Mouse (Mus musculus) hindbrain, embryonic 15.5 days (tissue): ENCODE measurements around the gene Tpst1. TPM values are rescaled to one million over a fixed set of nuclear protein-coding genes. Genes with fewer than 3 reads are reported as not detected.
A peak's percentile ranks its signal among the peaks of the same experiment; 100 is the strongest.

Source experiments
- ATAC-seq: fragments of 200-750 bp; cut with Nextera tagmentation; 2 replicates; pipeline ENCODE4 v1.8.0; 2017; ENCODE audit warnings: low read depth, moderate number of reproducible peaks, moderate TSS enrichment; ENCODE audit not compliant: low FRiP score
- H3K27ac ChIP-seq: fragments of 300-500 bp; sonication (generic); replicated peaks from 2 replicates; pipeline ENCODE4 v1.5.1; 2015; ENCODE audit warnings: mild to moderate bottlenecking, inconsistent platforms
- H3K27me3 ChIP-seq: fragments of 300-500 bp; sonication (generic); 2 replicates; pipeline ENCODE4 v1.6.1; 2015; ENCODE audit warnings: control low read depth, inconsistent platforms
- H3K36me3 ChIP-seq: fragments of 300-500 bp; sonication (generic); 2 replicates; pipeline ENCODE4 v1.6.1; 2015; ENCODE audit warnings: control low read depth, inconsistent platforms
- H3K4me1 ChIP-seq: fragments of 300-500 bp; sonication (generic); replicated peaks from 2 replicates; pipeline ENCODE4 v1.6.1; 2015; ENCODE audit warnings: control low read depth, inconsistent platforms
- H3K4me2 ChIP-seq: fragments of 300-500 bp; sonication (generic); 2 replicates; pipeline ENCODE4 v1.6.1; 2015; ENCODE audit warnings: moderate library complexity, mild to moderate bottlenecking, inconsistent platforms
- H3K4me3 ChIP-seq: fragments of 300-500 bp; sonication (generic); 2 replicates; pipeline ENCODE4 v1.5.1; 2015; ENCODE audit warnings: mild to moderate bottlenecking, inconsistent platforms
- H3K9ac ChIP-seq: fragments of 300-500 bp; sonication (generic); 2 replicates; pipeline ENCODE4 v1.6.1; 2015; ENCODE audit warnings: inconsistent platforms
- H3K9me3 ChIP-seq: fragments of 300-500 bp; sonication (generic); 2 replicates; pipeline ENCODE4 v1.6.1; 2016; ENCODE audit warnings: control low read depth, inconsistent platforms
- WGBS: fragments of 180-500 bp; shearing (Covaris S2); methylation state at CpG from one replicate; pipeline ENCODE4 v1.1.7; 2015; 5-methylcytosine and 5-hydroxymethylcytosine counted together
- polyA plus RNA-seq: library from polyadenylated mRNA; unstranded; fragments of >200 nt; fragmentation: Nextera tagmentation; extraction: Ambion mirVana; gene quantifications from 2 replicates; pipeline ENCODE4 v1.2.1, GENCODE M21; 2015

Tpst1 gene
- polyA plus RNA-seq, 1 experiment from 2014 or later = 59.8 TPM

GRCm38 (mm10) chr5:130163670-130164069, 90.5 kb downstream of the Tpst1 start:
- ATAC-seq = no peak
- Histone ChIP-seq H3K4me1 (no peaks in the 10 kb centered on the region), H3K27me3 (no peaks in the 10 kb centered on the region), H3K4me2 (no peak overlapping the region), H3K9ac (no peak overlapping the region), H3K27ac (no peak overlapping the region), H3K4me3 (no peak overlapping the region), H3K36me3 (no peaks in the 10 kb centered on the region), H3K9me3 (no peaks in the 10 kb centered on the region)
- WGBS = 5% methylated on average over 7 of the region's 7 CpGs

- WGBS = 76% methylated on average over 4 of the region's 4 CpGs
- no peak for ATAC-seq
- no peak overlapping the region for H3K4me3 ChIP-seq
- no peaks in the 10 kb centered on the region for H3K4me1 ChIP-seq
- H3K9ac ChIP-seq = no peak overlapping the region
- no peak overlapping the region for H3K27ac ChIP-seq
- H3K9me3 ChIP-seq = no peaks in the 10 kb centered on the region
- no peaks in the 10 kb centered on the region for H3K36me3 ChIP-seq
- H3K27me3 ChIP-seq = no peaks in the 10 kb centered on the region
- no peak overlapping the region for H3K4me2 ChIP-seq
Observed at GRCm38 (mm10) chr5:130165213-130165612, 92.1 kb downstream of the Tpst1 start.

- Histone ChIP-seq H3K27ac (no peak overlapping the region), H3K4me1 (peaks cover 25% of the 10 kb centered on the region), H3K4me2 (no peak overlapping the region), H3K9me3 (no peaks in the 10 kb centered on the region), H3K4me3 (no peak overlapping the region), H3K9ac (no peak overlapping the region), H3K27me3 (no peaks in the 10 kb centered on the region), H3K36me3 (no peaks in the 10 kb centered on the region)
- no peak for ATAC-seq
- 73% methylated on average over 6 of the region's 6 CpGs for WGBS
Observed at GRCm38 (mm10) chr5:130169109-130169508, 96.0 kb downstream of the Tpst1 start.

- Histone ChIP-seq H3K4me2 (peak overlapping the region; percentile 66), H3K36me3 (no peaks in the 10 kb centered on the region), H3K27ac (peak overlapping the region; percentile 89), H3K4me3 (peak overlapping the region; percentile 87), H3K9ac (peak overlapping the region; percentile 82), H3K9me3 (no peaks in the 10 kb centered on the region), H3K4me1 (peaks cover 27% of the 10 kb centered on the region), H3K27me3 (no peaks in the 10 kb centered on the region)
- ATAC-seq = 0 out of 2 replicates have a peak, but pooled peaks have one; percentile 12
- 16% methylated on average over 6 of the region's 6 CpGs for WGBS
Observed at GRCm38 (mm10) chr5:130170666-130171422, 97.7 kb downstream of the Tpst1 start.

GRCm38 (mm10) chr5:130171423-130171954, 98.4 kb downstream of the Tpst1 start, which contains the start of gene Rabgef1:
Gene Rabgef1, plus strand, starts transcription at chr5:130171798.
- Histone ChIP-seq H3K4me3 (peak within 1 kb of the TSS; percentile 87), H3K4me2 (peak within 1 kb of the TSS; percentile 66), H3K36me3 (no peaks in the 10 kb centered on the region), H3K27me3 (no peaks in the 10 kb centered on the region), H3K27ac (peak within 1 kb of the TSS; percentile 89), H3K4me1 (peaks cover 27% of the 10 kb centered on the region), H3K9me3 (no peaks in the 10 kb centered on the region), H3K9ac (peak within 1 kb of the TSS; percentile 82)
- under 1% methylated on average over 60 of the region's 62 CpGs for WGBS
- ATAC-seq = peak; percentile 97

- Histone ChIP-seq H3K9ac (peak overlapping the region; percentile 82), H3K4me2 (peak overlapping the region; percentile 66), H3K36me3 (no peaks in the 10 kb centered on the region), H3K27ac (peak overlapping the region; percentile 89), H3K9me3 (no peaks in the 10 kb centered on the region), H3K27me3 (no peaks in the 10 kb centered on the region), H3K4me1 (peaks cover 27% of the 10 kb centered on the region), H3K4me3 (peak overlapping the region; percentile 87)
- 1% methylated on average over 39 of the region's 46 CpGs for WGBS
- ATAC-seq = peak; percentile 27
Observed at GRCm38 (mm10) chr5:130171956-130172601, 99.0 kb downstream of the Tpst1 start.

GRCm38 (mm10) chr5:130173012-130173411, 99.9 kb downstream of the Tpst1 start:
- WGBS = 93% methylated on average over 4 of the region's 4 CpGs
- Histone ChIP-seq H3K36me3 (no peaks in the 10 kb centered on the region), H3K4me2 (peak overlapping the region; percentile 66), H3K9me3 (no peaks in the 10 kb centered on the region), H3K27ac (no peak overlapping the region), H3K9ac (no peak overlapping the region), H3K4me3 (peak overlapping the region; percentile 87; the same call in 1 of the 2 replicates), H3K27me3 (no peaks in the 10 kb centered on the region), H3K4me1 (peaks cover 30% of the 10 kb centered on the region)
- no peak for ATAC-seq

GRCm38 (mm10) chr5:130177871-130178270, 104.7 kb downstream of the Tpst1 start:
- Histone ChIP-seq H3K27ac (no peak overlapping the region), H3K4me2 (no peak overlapping the region), H3K9me3 (no peaks in the 10 kb centered on the region), H3K9ac (no peak overlapping the region), H3K4me1 (peaks cover 17% of the 10 kb centered on the region), H3K27me3 (no peaks in the 10 kb centered on the region), H3K4me3 (no peak overlapping the region), H3K36me3 (no peaks in the 10 kb centered on the region)
- no peak for ATAC-seq
- WGBS = 68% methylated on average over 4 of the region's 4 CpGs

- Histone ChIP-seq H3K36me3 (no peaks in the 10 kb centered on the region), H3K4me1 (peaks cover 3% of the 10 kb centered on the region; the same call in 1 of the 2 replicates), H3K4me3 (no peak overlapping the region), H3K27me3 (no peaks in the 10 kb centered on the region), H3K9me3 (no peaks in the 10 kb centered on the region), H3K9ac (no peak overlapping the region), H3K27ac (0 out of 2 replicates have a peak overlapping the region, but pooled peaks have one; percentile 42), H3K4me2 (no peak overlapping the region)
- WGBS = 57% methylated on average over 7 of the region's 7 CpGs
- ATAC-seq = peak; percentile 19; the same call in 1 of the 2 replicates
Observed at GRCm38 (mm10) chr5:130180362-130180761, 107.2 kb downstream of the Tpst1 start.

- no peak overlapping the region for H3K4me2 ChIP-seq
- H3K27ac ChIP-seq = no peak overlapping the region
- H3K4me3 ChIP-seq = no peak overlapping the region
- 89% methylated on average over 6 of the region's 6 CpGs for WGBS
- no peaks in the 10 kb centered on the region for H3K27me3 ChIP-seq
- no peak for ATAC-seq
- peaks cover 3% of the 10 kb centered on the region; the same call in 1 of the 2 replicates for H3K4me1 ChIP-seq
- no peak overlapping the region for H3K9ac ChIP-seq
- no peaks in the 10 kb centered on the region for H3K36me3 ChIP-seq
- no peaks in the 10 kb centered on the region for H3K9me3 ChIP-seq
Observed at GRCm38 (mm10) chr5:130181740-130182540, 108.8 kb downstream of the Tpst1 start.

- Histone ChIP-seq H3K27me3 (no peaks in the 10 kb centered on the region), H3K36me3 (no peaks in the 10 kb centered on the region), H3K4me3 (no peak overlapping the region), H3K27ac (no peak overlapping the region), H3K4me1 (peaks cover 9% of the 10 kb centered on the region), H3K9me3 (no peaks in the 10 kb centered on the region), H3K9ac (no peak overlapping the region), H3K4me2 (no peak overlapping the region)
- no peak for ATAC-seq
- 94% methylated on average over 3 of the region's 3 CpGs for WGBS
Observed at GRCm38 (mm10) chr5:130182541-130182821, 109.4 kb downstream of the Tpst1 start.
